Mouse (Mus musculus) myocyte (in vitro differentiated cells): ENCODE results near the gene Ero1lb. TPM values are rescaled to one million over a fixed set of nuclear protein-coding genes. Genes with fewer than 3 reads are reported as not detected.

ENCODE experiments used
- H3K27me3 ChIP-seq: one replicate; pipeline ENCODE4 v1.6.1; 2011; ENCODE audit not compliant: control insufficient read depth, insufficient read depth, insufficient read length
- H3K36me3 ChIP-seq: one replicate; pipeline ENCODE4 v1.6.1; 2011; ENCODE audit not compliant: control insufficient read depth, insufficient read depth
- H3K4me2 ChIP-seq: one replicate; pipeline ENCODE4 v1.6.1; 2011; ENCODE audit warnings: low read depth, control low read depth
- H3K4me3 ChIP-seq: one replicate; pipeline ENCODE4 v1.5.1; 2011; ENCODE audit warnings: mild to moderate bottlenecking, control low read depth, moderate library complexity
- H3K79me2 ChIP-seq: one replicate; pipeline ENCODE4 v1.6.1; 2011; ENCODE audit not compliant: control insufficient read depth, insufficient read depth
- H3ac ChIP-seq: one replicate; pipeline ENCODE4 v1.6.1; 2011; ENCODE audit not compliant: control insufficient read depth, insufficient read length
- CEBPB ChIP-seq: IDR thresholded peaks from 2 replicates; pipeline ENCODE4 v1.6.1; 2011; ENCODE audit warnings: mild to moderate bottlenecking, moderate library complexity; ENCODE audit not compliant: poor library complexity, insufficient read depth, severe bottlenecking
- E2F4 ChIP-seq: IDR thresholded peaks from one replicate; pipeline ENCODE4 v1.6.1; 2011; ENCODE audit warnings: mild to moderate bottlenecking, control low read depth, moderate library complexity; ENCODE audit not compliant: insufficient read depth
- MAX ChIP-seq: IDR thresholded peaks from one replicate; pipeline ENCODE4 v1.6.1; 2011; ENCODE audit warnings: low read depth, mild to moderate bottlenecking, control low read depth
- MYOD1 ChIP-seq, 3 experiments: IDR thresholded peaks; one replicate each; pipeline ENCODE4 v1.6.1; 2011; ENCODE audit warnings: control low read depth in 2 of 3, low read depth in 2 of 3, mild to moderate bottlenecking in 2 of 3, moderate library complexity in 1 of 3; ENCODE audit not compliant: insufficient read length in 2 of 3, control insufficient read depth in 1 of 3
- MYOG ChIP-seq, 3 experiments: IDR thresholded peaks; one replicate each; pipeline ENCODE4 v1.6.1; 2011; ENCODE audit warnings: control low read depth in 2 of 3, low read depth in 2 of 3, mild to moderate bottlenecking in 2 of 3; ENCODE audit not compliant: insufficient read length in 2 of 3, control insufficient read depth in 1 of 3, insufficient read depth in 1 of 3
- POLR2A ChIP-seq: IDR thresholded peaks from one replicate; pipeline ENCODE4 v1.6.1; 2011; ENCODE audit warnings: low read depth, mild to moderate bottlenecking, control low read depth, moderate library complexity; ENCODE audit not compliant: insufficient read length
- POLR2AphosphoS2 ChIP-seq: IDR thresholded peaks from one replicate; pipeline ENCODE4 v1.6.1; 2011; ENCODE audit warnings: low read depth, control low read depth; ENCODE audit not compliant: insufficient read length
- REST ChIP-seq: IDR thresholded peaks from one replicate; pipeline ENCODE4 v1.6.1; 2011; ENCODE audit warnings: mild to moderate bottlenecking, control low read depth, moderate library complexity; ENCODE audit not compliant: insufficient read depth, insufficient read length
- SRF ChIP-seq: IDR thresholded peaks from one replicate; pipeline ENCODE4 v1.6.1; 2011; ENCODE audit warnings: low read depth; ENCODE audit not compliant: control insufficient read depth, insufficient read length
- TCF12 ChIP-seq: IDR thresholded peaks from one replicate; pipeline ENCODE4 v1.6.1; 2011; ENCODE audit warnings: mild to moderate bottlenecking, control low read depth; ENCODE audit not compliant: poor library complexity, insufficient read depth, severe bottlenecking
- TCF3 ChIP-seq: IDR thresholded peaks from one replicate; pipeline ENCODE4 v1.6.1; 2011; ENCODE audit warnings: low read depth, control low read depth; ENCODE audit not compliant: insufficient read length
- USF1 ChIP-seq: IDR thresholded peaks from one replicate; pipeline ENCODE4 v1.6.1; 2011; ENCODE audit warnings: low read depth, mild to moderate bottlenecking, control low read depth, moderate library complexity
- polyA plus RNA-seq: library from polyadenylated mRNA; unstranded; fragments of >200 nt; fragmentation: generic; extraction: Trizol; gene quantifications from one replicate; pipeline ENCODE4 v1.2.1, GENCODE M21; 2012; ENCODE audit warnings: missing spikeins

The Ero1lb gene
- polyA plus RNA-seq, 1 experiment, result 1.4 TPM

GRCm38 (mm10) chr13:12559462-12560120 lies 6.1 kb upstream of the Ero1lb start:
- TF ChIP-seq TCF12, result no peak
- H3K4me2 ChIP-seq, result no peak overlapping the region
- H3K27me3 ChIP-seq, result no peaks in the 10 kb centered on the region
- H3ac ChIP-seq, result no peak overlapping the region
- no peaks in the 10 kb centered on the region for H3K79me2 ChIP-seq
- no peak overlapping the region for H3K4me3 ChIP-seq
- no peaks in the 10 kb centered on the region for H3K36me3 ChIP-seq

GRCm38 (mm10) chr13:12561729-12562128 lies 3.9 kb upstream of the Ero1lb start:
- Histone ChIP-seq H3K4me3 (no peak overlapping the region), H3ac (no peak overlapping the region), H3K4me2 (no peak overlapping the region), H3K27me3 (no peaks in the 10 kb centered on the region), H3K79me2 (no peaks in the 10 kb centered on the region), H3K36me3 (no peaks in the 10 kb centered on the region)
- TF ChIP-seq TCF3 (no peak), MYOG (IDR thresholded peaks at IDR 0.05; ENCODE audit: control insufficient read depth in 1 of 3, insufficient read depth in 1 of 3, insufficient read length in 2 of 3, low read depth in 2 of 3) (no peak), REST (no peak), SRF (no peak), POLR2A (no peak), MYOD1 (IDR thresholded peaks at IDR 0.05; ENCODE audit: control insufficient read depth in 1 of 3, insufficient read length in 2 of 3, low read depth in 2 of 3) (no peak), TCF12 (no peak), MAX (no peak), USF1 (no peak), CEBPB (no peak), POLR2AphosphoS2 (no peak), E2F4 (no peak)

DNA sequence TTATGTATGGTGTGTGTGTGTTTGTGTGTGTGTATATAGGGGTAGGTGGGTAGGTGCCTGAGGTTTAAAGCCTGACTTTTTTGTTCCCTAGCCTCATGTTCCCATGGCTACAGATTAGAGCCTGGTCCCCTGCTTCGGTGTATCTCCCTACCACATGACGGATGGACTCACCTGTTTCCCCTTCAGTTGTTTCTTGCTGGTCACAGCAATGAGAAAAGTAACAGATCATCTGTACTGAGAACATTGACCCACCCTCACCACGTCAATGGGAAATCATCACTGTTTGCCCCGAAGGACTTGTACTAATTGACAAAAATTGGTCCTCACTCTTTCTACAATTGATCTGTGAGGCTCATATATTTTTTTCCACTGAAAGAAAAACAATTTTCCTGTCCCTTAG lies 3.4 kb upstream of the Ero1lb start:
- Histone ChIP-seq H3K79me2 (no peaks in the 10 kb centered on the region), H3K36me3 (no peaks in the 10 kb centered on the region), H3K4me3 (no peak overlapping the region), H3K4me2 (no peak overlapping the region), H3K27me3 (no peaks in the 10 kb centered on the region), H3ac (no peak overlapping the region)
- no peak for TF ChIP-seq POLR2AphosphoS2
- TF ChIP-seq MAX, result no peak
- TF ChIP-seq CEBPB, result no peak
- TF ChIP-seq USF1, result no peak
- no peak for TF ChIP-seq TCF12
- no peak for TF ChIP-seq MYOG (IDR thresholded peaks at IDR 0.05; ENCODE audit: control insufficient read depth in 1 of 3, insufficient read depth in 1 of 3, insufficient read length in 2 of 3, low read depth in 2 of 3)
- no peak for TF ChIP-seq REST
- no peak for TF ChIP-seq SRF
- no peak for TF ChIP-seq TCF3
- TF ChIP-seq MYOD1 (IDR thresholded peaks at IDR 0.05; ENCODE audit: control insufficient read depth in 1 of 3, insufficient read length in 2 of 3, low read depth in 2 of 3), result no peak
- no peak for TF ChIP-seq E2F4
- no peak for TF ChIP-seq POLR2A

- Histone ChIP-seq H3K4me2 (no peak overlapping the region), H3K36me3 (no peaks in the 10 kb centered on the region), H3K27me3 (no peaks in the 10 kb centered on the region), H3K79me2 (no peaks in the 10 kb centered on the region), H3ac (no peak overlapping the region), H3K4me3 (no peak overlapping the region)
- TF ChIP-seq MYOD1 (IDR thresholded peaks at IDR 0.05; ENCODE audit: control insufficient read depth in 1 of 3, insufficient read length in 2 of 3, low read depth in 2 of 3), result no peak
Measured at GRCm38 (mm10) chr13:12567936-12568335, 2.3 kb downstream of the Ero1lb start.

- H3K79me2 ChIP-seq, result no peaks in the 10 kb centered on the region
- H3K36me3 ChIP-seq, result no peaks in the 10 kb centered on the region
- no peaks in the 10 kb centered on the region for H3K27me3 ChIP-seq
- TF ChIP-seq USF1, result no peak
- no peak for TF ChIP-seq CEBPB
- H3K4me3 ChIP-seq, result no peak overlapping the region
- H3K4me2 ChIP-seq, result no peak overlapping the region
- H3ac ChIP-seq, result no peak overlapping the region
Measured at GRCm38 (mm10) chr13:12568597-12569469, 3.2 kb downstream of the Ero1lb start.
